Mouse (Mus musculus): ENCODE measurements around the gene Tpte.

The Tpte gene

DNA sequence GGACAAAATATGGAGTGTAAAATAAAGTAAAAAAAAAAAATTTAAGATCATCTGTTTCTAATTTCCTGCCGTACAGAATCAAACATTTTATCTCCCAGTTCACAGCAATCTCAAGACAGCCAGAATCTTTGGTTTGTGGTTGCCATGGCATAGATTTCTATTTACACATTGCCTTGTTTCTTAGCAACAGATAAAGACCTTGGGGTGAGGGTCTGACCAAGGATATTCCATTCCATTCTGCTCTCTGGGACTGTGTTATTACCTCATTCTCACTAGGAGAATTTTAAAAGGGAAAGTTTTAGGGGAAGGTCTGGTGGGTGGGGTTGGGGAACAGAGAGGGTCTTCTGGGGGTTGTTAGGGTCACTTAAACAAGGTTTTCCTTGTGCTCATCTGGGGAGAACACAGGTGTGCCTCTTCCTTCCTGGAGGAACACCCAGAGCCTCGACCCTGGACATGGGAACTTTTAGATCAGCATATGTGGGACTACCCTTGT is at the start of gene Tpte:
TSS of gene Tpte (plus strand) at position 443 of the 493 bp plus-strand sequence.
- no peak for DNase-seq (ENCODE audit: low read depth)

DNA sequence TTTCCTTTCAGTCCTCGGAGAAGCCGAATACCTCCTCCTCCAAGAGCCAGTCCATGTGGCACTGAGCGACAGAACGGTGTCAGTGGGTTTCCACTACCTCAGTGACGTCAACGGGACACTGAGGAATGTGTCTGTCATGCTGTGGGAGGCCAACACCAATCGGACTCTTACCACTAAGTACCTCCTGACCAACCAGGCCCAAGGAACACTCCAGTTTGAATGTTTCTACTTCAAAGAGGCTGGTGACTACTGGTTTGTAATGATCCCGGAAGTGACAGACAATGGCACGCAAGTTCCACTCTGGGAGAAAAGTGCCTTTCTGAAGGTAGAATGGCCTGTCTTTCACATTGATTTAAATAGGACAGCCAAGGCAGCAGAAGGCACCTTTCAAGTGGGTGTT is 40.3 kb upstream of the Tpte start:
- no peak for DNase-seq (ENCODE audit: low read depth)

DNA sequence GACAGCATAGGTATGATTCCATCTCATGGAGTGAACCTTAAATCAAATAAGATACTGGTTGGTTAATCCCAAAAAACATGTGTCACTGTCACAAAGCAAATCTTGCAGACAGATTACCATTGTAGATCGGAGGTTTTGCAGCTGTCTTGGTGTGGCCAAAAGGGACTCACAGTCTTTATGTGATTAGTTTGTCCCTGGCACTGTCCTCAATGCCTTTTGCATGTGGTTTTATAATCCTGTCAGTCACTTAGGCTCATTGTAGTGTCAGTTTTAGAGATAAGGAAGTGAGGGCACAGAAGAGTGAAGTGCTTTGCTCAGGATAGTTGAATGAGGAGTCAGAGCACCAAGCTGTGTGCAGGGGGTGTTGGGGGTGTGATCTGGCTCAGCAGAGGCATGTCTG is 37.6 kb upstream of the Tpte start:
- DNase-seq (ENCODE audit: low read depth) = no peak

DNA sequence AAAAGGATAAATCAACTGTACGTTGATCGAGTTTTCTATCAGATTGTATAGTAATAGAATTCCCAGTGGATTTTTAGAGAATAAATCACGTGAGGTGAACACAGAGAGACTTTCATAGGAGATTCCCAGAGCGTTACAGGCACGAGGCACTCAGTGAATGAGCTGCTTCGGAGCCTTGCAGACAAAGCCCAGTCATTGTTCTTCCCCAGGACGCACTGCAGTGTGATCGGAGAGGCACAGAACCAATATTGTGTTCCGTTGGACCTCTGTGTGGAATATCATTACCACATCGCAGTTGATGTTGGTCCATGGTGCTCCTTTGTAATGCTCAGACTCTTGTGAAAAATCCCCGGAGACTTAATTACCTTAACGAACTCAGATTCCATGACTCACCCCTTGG is 35.3 kb upstream of the Tpte start:
- no peak for DNase-seq (ENCODE audit: low read depth)

DNA sequence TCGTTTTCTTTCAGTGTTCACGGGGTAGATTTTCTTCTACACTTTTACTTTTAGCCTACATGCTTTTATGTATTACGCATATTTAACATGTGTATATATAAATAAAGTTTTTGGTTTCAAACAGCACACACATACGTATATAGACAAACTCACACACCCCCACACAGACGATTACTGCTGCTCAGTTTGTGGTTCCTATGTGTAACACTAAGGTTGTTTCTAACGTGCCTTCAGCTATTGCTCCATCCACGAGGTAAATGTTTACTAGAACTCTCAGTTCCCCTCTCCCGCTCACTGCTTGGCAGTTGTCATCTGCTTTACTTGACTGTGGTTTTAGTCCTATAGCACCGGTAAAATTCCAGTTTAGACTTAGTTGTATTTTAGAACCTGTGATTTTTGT is 34.2 kb upstream of the Tpte start:
- no peak for DNase-seq (ENCODE audit: low read depth)

DNA sequence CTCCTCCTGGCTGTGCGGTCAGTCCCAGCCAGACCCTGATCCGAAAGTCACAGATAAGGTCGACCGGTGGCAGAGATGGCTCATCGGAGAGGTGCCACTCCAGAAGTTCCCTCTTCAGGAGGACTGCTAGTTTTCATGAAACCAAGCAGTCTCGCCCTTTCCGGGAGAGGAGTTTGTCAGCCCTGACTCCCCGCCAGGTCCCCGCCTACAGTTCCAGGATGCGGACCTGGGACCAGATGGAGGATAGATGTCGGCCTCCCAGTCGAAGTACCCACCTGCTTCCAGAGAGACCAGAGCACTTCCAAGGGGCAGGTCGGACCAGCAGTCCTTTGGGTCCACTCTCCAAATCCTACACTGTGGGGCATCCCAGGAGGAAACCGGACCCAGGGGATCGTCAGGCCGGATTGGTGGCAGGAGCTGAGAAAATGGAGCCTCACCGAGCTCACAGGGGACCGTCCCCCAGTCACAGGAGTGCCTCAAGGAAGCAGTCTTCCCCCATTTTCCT is 24.2 kb upstream of the Tpte start:
- no peak for DNase-seq (ENCODE audit: low read depth)

DNA sequence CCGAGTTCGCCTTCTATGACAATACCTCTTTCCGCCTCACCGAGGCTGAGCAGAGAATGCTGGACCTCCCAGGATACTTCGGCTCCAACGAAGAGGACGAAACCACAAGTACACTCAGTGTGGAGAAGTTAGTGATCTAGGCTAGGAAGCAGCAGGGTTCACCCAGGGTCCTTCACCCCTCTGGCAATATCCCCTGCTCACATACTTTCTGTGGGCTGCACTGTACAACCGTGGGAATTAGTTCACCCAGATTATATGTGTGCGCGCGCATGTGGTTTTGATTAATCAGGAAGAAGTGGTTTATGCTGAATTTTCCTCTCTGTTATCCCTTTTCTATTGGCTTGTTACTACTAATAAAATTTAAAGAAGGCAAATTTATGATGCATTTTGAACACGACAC is 23.7 kb upstream of the Tpte start:
- no peak for DNase-seq (ENCODE audit: low read depth)

DNA sequence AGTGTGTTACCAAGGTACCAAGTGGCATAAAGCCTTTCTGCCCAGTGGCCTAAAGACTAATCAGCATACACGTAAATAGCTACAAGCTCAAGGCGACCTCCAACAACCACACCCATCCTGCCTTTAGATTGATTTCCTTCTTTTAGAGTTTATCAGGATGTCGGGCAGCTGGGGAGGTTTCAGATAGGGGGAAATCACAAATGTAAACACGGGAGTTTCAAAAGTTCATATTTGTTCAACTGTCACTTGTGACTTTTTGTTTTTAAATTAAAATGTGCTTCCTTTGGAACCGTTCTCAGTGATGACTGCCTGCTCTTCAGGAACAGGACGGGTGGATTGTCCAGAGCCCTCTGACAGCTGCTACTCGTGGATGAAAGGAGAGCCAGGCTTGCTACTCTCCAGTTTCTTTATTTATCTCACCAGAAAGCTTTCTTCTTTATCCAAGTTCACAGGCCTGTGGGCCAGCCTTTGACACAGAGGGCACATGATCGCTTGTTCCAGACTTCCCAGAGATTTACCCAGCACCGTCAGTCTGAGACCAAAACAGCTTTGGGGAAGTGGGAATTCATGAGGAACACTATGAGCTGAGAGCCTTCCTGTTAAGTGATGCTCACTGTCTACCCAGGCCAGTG is 23.0 kb upstream of the Tpte start:
- DNase-seq (ENCODE audit: low read depth) = no peak

DNA sequence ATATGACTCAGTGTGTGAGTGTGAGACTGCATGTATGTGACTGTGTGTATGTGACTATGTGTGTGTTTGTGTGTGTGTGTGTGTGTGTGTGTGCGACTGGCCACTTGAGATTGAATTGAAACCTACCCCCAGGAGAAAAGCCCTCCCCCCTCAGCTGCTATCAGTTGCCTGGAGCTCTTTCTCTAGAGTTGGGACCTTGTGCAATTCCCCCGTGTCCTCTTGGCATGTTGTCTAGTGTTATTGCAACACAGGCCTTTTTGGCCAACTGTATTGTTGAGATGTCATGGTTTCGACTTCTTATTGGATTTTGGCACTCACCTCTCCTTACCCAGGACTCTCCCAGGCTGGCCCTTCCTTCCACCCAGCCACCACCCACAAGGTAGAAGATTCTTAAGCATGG is 21.0 kb upstream of the Tpte start:
- no peak for DNase-seq (ENCODE audit: low read depth)

DNA sequence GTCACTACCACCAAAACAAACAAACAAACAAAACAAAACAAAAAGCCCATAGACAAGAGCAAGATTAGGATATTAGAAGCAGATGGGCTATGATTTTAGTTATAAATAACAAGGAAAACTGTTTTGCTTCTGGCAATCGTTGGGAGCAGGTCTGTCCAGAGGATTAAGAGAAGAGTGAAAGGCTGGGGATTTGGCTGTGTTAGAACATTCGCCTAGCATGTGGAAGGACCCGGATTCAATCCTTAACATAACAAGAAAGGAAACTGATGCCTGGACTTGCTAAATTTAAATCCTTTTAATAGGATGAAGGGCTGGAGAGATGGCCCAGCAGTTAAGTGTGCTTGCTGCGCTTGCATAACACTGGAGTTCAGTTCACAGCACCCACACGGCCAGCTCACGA is 18.9 kb upstream of the Tpte start:
- no peak for DNase-seq (ENCODE audit: low read depth)

DNA sequence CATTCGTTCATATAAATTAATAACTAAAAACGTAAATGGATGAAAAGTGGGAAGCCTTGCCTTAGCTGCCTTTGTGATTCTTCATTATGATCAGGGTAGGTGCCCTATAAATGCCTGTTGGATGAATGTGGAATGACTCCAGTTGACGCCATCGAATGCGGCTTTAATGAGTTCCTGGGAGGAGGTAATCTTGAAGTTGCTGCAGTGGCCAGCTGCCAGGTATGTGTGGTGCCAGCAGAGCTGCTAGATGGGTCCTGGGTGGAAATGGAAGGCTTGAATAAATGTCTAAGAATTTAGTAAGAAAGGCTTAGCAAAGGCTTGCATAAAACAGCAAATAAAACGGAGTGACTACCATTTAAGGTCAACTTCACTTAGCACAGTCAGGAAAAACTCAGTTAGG is 18.5 kb upstream of the Tpte start:
- DNase-seq (ENCODE audit: low read depth) = no peak

DNA sequence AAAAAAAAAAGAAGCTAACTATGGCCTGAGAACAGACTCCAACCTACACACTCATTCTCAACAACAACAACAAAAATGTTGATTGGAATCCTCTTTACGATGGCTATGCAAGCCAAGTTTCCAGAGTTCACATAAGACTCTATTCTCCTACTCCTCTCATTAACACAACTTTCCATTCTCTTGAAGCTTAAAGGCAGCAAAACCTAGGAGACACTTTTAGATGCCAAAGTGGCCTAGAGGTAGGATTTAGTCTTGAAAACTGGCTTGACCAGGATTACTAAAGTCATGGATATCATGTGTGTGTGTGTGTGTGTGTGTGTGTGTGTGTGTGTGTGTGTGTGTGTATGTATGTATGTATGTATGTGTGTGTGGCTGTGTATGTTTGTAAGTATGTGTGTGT is 18.0 kb upstream of the Tpte start:
- DNase-seq (ENCODE audit: low read depth) = no peak

DNA sequence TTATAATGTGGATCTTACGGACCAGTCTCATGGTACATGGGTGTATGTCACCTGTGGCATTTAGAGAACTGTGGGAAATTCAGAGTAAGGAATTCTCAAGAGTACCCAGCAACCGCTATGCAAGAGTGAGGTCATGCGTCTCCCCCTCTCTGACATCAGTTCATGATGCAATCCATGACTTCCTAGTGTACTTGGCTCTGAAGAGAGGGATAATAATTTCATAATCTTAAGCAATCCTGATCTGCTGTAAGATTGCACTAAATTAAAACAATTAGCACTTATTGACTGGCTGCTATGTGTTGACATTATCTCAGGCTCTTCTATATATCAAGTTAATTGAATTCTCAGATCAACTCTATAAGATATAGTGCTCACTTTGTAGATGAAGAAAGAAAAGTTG is 16.4 kb upstream of the Tpte start:
- no peak for DNase-seq (ENCODE audit: low read depth)

DNA sequence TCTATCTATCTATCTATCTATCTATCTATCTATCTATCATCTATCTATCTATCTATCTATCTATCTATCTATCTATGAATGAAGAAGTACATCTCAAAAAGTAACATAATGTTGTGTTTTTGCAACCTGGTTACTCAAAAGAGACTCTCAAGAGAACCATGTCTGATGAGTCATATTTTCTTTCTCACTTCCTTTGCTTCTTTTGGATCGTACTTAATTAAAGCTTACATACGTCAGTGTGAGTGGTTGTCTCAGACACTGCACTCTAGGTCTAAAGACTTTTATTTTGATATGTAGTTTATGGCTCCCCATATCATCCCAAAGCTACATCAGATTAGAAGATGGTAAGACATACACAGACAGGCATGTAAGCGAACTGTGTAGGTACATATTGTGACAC is 10.1 kb upstream of the Tpte start:
- no peak for DNase-seq (ENCODE audit: low read depth)

DNA sequence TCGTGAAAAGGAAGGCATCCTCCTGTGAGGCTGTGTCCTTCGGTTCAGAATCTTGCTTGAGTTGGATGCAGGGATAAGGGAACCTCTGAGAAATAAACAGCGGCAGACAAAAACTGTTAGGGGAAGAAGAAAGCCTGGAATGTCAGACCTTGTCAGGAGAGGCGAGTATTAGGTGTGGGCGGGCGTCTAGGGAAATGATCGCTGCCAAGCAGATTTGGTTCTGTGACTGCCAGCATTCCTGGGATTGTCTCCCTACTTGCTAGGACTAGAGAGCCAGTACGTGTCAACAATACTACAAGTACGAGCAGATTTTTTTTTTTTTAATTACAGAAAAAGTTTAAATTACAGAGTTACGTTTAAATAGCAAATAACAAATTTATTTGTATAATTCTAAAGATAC is 8.6 kb upstream of the Tpte start:
- DNase-seq (ENCODE audit: low read depth) = no peak

DNA sequence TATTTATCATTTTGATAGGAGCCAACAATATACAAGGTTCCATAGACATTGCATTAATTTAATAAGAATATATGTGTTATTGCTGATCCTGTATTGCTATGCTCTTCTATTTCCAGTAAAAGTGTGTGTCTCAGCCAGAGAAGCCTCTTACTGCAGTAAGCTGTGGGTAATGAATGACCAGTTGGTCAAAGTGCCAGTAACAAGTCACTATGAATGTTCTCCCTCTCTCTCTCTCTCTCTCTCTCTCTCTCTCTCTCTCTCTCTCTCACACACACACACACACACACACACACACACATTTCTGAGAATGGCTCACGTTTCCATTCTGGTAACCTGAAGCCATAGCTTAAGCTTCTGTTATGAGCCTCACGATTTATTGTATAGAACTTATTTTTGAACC is 19.1 kb downstream of the Tpte start:
- no peak for DNase-seq (ENCODE audit: low read depth)

DNA sequence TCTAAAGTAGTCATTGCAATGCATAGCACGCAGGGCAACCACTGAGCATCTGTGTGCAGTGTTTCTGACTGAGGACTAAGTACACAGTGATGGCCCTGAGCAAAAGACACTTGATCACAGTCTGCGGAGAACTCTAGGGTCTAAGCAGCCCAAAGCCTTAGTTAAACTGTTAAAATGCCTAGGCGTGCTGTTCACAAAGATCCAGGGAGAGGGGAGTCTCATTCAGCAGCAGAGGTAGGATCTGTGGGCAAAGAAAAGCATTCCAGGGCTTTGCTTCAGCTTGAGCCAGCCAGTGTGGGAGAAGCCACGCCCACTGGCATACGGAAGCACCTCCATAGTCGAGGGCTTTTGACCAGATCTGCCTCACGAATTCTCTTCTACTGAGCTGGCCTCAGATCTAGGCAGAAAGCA is 19.7 kb downstream of the Tpte start:
- DNase-seq (ENCODE audit: low read depth) = no peak

DNA sequence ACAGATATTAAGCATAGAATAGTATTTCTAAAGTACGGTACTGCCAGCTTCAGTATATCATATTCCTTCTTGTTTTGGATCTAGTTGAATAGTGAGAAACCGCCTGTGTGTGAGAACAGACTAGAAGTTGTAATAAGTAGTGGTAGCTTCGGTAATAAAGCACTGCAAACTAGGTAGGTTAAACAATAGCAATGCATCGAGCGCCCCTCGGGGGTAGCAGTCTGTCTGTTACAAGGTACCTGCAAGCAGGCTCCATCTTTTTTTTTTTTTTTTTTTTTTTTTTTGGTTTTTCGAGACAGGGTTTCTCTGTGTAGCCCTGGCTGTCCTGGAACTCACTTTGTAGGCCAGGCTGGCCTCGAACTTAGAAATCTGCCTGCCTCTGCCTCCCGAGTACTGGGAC is 20.8 kb downstream of the Tpte start:
- peak; percentile 6 for DNase-seq (ENCODE audit: low read depth)

DNA sequence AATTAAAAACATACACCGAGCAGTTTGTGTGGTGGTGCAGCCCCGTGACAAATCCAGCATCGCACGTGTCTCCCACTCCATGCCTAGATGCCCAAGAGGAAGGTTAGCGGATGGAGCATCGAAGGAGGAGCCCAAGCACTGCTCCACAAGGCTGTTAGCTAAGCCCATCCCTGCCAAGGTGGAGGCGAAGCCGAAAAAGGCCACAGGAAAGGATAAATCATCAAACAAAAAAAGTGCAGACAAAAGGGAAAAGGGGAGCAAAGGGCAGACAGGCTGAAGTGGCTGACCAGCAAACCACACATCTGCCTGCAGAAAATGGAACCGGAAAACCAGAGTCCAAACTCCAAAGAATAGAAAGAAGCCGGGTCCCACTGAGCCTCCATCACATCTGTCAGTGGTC is 23.8 kb downstream of the Tpte start:
- no peak for DNase-seq (ENCODE audit: low read depth)

DNA sequence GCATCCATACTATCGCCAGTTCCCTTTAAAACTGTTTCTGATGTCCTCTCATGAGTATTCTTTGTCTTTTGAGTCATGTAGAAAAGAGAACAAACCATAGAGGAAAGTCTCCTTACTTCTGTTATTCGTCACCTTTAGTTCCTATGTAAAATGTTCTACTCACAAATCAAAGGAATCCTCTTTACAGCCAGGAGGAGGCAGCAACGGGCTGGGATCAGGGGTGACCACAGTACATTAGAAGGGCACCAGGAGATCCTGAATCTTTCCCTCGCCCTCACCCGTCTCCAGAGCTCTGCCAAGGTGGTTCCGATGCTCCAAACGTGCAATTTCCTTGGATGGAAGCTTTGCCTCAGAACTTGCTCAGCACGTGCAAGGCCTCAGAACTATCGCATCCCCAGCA is 28.2 kb downstream of the Tpte start:
- no peak for DNase-seq (ENCODE audit: low read depth)

DNA sequence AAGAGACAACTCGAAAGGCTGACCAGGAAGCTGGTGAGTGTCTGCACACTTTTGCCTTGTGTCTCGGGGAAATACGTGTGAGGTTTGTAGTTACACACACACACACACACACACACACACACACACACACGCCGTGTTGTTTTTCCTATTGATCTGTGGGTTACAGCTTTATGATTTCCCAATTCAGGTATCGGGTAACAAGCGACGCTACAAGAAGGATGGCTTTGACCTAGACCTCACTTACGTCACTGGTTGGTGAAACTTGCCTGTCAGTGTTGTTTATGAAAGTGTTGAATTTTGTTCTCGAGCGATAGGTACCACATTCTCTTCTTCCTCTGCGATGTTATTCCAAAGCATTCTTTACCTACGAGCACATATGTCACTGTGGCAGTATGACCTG is 52.2 kb downstream of the Tpte start:
- no peak for DNase-seq (ENCODE audit: low read depth)

DNA sequence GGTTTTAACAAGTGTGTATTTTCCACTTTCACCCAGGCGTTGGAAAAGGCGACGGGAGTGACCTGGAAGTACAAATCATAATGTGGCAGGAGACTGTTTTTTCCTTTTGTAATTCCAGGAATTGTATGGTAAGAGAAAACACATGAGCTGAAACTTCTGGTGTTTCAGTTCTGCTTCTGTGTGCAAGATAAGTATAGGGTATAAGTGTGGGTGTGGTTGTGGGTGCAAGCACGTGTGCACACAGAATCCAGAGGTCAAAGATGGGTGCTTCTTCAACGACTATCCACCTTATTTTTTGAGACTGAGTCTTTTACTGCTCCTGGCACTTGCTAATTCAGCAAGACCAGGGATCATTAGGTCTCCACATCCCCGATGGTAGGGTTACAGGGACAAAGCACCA is 76.1 kb downstream of the Tpte start:
- DNase-seq (ENCODE audit: low read depth) = no peak

DNA sequence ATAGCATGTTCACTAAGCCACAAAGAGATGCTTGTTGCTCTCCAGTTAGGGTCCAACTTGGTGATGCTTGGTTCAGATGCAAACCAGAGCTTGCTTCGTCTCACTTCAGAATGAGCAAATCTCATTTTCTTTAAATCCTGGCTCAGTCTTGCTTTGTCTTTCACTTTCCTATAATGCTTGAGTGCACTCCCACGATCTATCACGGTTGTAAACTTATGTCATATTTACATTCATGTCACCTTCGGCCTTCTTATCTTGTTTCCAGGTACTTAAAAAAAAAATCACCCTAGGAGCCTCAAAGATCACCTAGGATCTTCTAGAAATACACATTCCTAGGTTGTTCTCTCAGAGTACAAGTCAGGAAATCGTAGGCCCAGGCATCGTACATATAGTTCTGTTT is 76.6 kb downstream of the Tpte start:
- no peak for DNase-seq (ENCODE audit: low read depth)

DNA sequence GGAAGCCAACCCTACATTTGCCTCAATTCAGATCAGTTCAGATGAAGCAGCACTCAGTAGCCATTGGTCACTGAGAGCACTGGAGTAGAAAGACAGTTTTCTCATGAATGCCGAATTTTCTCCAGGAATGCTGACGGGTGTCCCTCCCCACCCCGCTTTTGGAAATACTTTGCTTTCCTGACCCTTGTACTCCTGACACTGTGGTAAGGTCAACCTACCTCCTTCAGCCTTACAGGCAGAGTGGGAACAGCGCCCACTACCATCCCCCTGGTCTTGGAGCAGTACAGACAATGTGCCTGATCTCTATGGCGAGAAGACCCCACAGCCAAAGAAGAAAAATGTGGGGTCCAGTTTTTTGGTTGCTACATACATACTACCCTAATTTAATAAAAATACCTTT is 93.1 kb downstream of the Tpte start:
- no peak for DNase-seq (ENCODE audit: low read depth)

DNA sequence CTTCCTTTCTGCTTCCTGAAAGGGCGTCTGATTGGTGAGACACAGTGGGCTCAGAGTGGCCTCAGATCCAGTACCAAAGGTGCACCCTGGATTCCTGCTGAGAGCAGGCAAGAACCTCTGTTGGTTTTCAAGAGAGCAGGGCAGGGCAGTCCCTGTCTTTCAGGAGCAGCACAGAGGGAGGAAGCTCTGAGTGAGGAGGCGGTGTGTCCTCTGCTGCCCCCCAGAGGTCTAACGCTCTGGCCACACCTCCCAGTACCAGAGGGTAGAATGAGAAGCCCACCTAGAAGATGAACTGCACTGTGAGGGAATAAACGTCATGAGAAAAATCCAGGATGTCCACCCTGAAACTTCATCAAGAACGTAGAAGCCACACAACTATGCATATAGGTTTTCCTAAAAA is 93.7 kb downstream of the Tpte start:
- DNase-seq (ENCODE audit: low read depth) = peak; percentile 31

All from naive thymus-derived CD4-positive, alpha-beta T cell, adult 2 months (primary cell).